Mouse (Mus musculus) embryonic facial prominence, embryonic 14.5 days (tissue): ENCODE results near the gene Gm3285. TPM values are rescaled to one million over a fixed set of nuclear protein-coding genes. Genes with fewer than 3 reads are reported as not detected.
A peak's percentile ranks its signal among the peaks of the same experiment; 100 is the strongest.

Experiments used
- ATAC-seq: fragments of 200-750 bp; cut with Nextera tagmentation; 2 replicates; pipeline ENCODE4 v1.8.0; 2017; ENCODE audit warnings: low read depth, moderate number of reproducible peaks, moderate TSS enrichment
- DNase-seq: peaks from one replicate; pipeline ENCODE4 v3.0.0-alpha.2; 2015; ENCODE audit warnings: low spot score
- H3K27ac ChIP-seq: fragments of 300-500 bp; sonication (generic); replicated peaks from 2 replicates; pipeline ENCODE4 v1.5.1; 2014; ENCODE audit warnings: low read depth, mild to moderate bottlenecking, low read length, moderate library complexity
- H3K27me3 ChIP-seq: fragments of 300-500 bp; sonication (generic); replicated peaks from 2 replicates; pipeline ENCODE4 v1.6.1; 2014; ENCODE audit warnings: low read length; ENCODE audit not compliant: control insufficient read depth, insufficient read depth
- H3K36me3 ChIP-seq: fragments of 300-500 bp; sonication (generic); 2 replicates; pipeline ENCODE4 v1.6.1; 2014; ENCODE audit warnings: low read length, mixed read lengths; ENCODE audit not compliant: control insufficient read depth, insufficient read depth
- H3K4me1 ChIP-seq: fragments of 300-500 bp; sonication (generic); 2 replicates; pipeline ENCODE4 v1.6.1; 2014; ENCODE audit warnings: antibody characterized with exemption, low read length; ENCODE audit not compliant: control insufficient read depth, insufficient read depth
- H3K4me2 ChIP-seq: fragments of 300-500 bp; sonication (generic); 2 replicates; pipeline ENCODE4 v1.6.1; 2014; ENCODE audit warnings: low read depth, mild to moderate bottlenecking, low read length, moderate library complexity, mixed read lengths
- H3K4me3 ChIP-seq: fragments of 300-500 bp; sonication (generic); 2 replicates; pipeline ENCODE4 v1.5.1; 2014; ENCODE audit warnings: low read depth, mild to moderate bottlenecking, low read length
- H3K9ac ChIP-seq: fragments of 300-500 bp; sonication (generic); 2 replicates; pipeline ENCODE4 v1.6.1; 2014; ENCODE audit warnings: low read depth, mild to moderate bottlenecking, low read length, moderate library complexity, mixed read lengths
- H3K9me3 ChIP-seq: fragments of 300-500 bp; sonication (generic); 2 replicates; pipeline ENCODE4 v1.6.1; 2016; ENCODE audit warnings: low read length; ENCODE audit not compliant: control insufficient read depth
- WGBS: fragments of 180-500 bp; shearing (Covaris S2); extraction: QIAGEN DNeasy Blood & Tissue Kit; methylation state at CpG from one replicate; pipeline ENCODE4 v1.1.7; 2014; 5-methylcytosine and 5-hydroxymethylcytosine counted together
- polyA plus RNA-seq: library from polyadenylated mRNA; unstranded; fragments of >200 nt; fragmentation: Nextera tagmentation; extraction: Ambion mirVana; gene quantifications from 2 replicates; pipeline ENCODE4 v1.2.1, GENCODE M21; 2014

The Gm3285 gene
- polyA plus RNA-seq, 1 experiment from 2014 or later = 0.28 TPM

DNA sequence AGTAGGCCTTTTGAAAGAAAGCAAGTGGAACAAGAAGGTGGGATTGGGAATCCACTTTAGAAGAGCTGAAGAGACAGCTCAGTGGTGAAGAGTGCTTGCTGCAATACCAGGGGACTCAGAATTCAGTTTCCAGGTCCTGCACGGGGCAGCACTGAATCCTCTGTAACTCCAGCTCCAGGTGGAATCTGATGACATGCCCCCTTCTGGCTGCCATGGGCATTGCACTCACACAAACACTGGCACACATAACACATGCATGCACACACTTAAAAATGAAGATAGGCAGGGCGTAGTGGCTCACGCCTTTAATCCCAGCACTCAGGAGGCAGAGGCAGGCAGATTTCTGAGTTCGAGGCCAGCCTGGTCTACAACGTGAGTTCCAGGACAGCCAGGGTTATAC lies 20.8 kb downstream of the Gm3285 start:
- Histone ChIP-seq H3K9me3 (no peaks in the 10 kb centered on the region), H3K9ac (no peak overlapping the region), H3K4me2 (no peak overlapping the region), H3K27ac (no peak overlapping the region), H3K4me3 (no peak overlapping the region), H3K36me3 (no peaks in the 10 kb centered on the region), H3K27me3 (no peaks in the 10 kb centered on the region), H3K4me1 (no peaks in the 10 kb centered on the region)
- ATAC-seq = no peak
- WGBS = 87% methylated on average over 5 of the region's 5 CpGs
- no peak for DNase-seq

- Histone ChIP-seq H3K27me3 (no peaks in the 10 kb centered on the region), H3K27ac (no peak overlapping the region), H3K4me1 (no peaks in the 10 kb centered on the region), H3K9ac (no peak overlapping the region; the same call in 1 of the 2 replicates), H3K4me2 (no peak overlapping the region), H3K4me3 (no peak overlapping the region), H3K36me3 (no peaks in the 10 kb centered on the region), H3K9me3 (no peaks in the 10 kb centered on the region)
- no peak for DNase-seq
- ATAC-seq = no peak
- WGBS = 57% methylated on average over 12 of the region's 12 CpGs
Measured at GRCm38 (mm10) chr10:77886007-77886747, 24.4 kb downstream of the Gm3285 start.

GRCm38 (mm10) chr10:77890987-77891565 lies 29.3 kb downstream of the Gm3285 start:
- no peaks in the 10 kb centered on the region for H3K27me3 ChIP-seq
- DNase-seq (no peak), ATAC-seq (no peak)
- H3K9ac ChIP-seq = no peak overlapping the region
- WGBS = 84% methylated on average over 8 of the region's 8 CpGs
- no peak overlapping the region for H3K4me3 ChIP-seq
- H3K9me3 ChIP-seq = no peaks in the 10 kb centered on the region
- no peaks in the 10 kb centered on the region for H3K4me1 ChIP-seq
- no peak overlapping the region for H3K27ac ChIP-seq
- H3K4me2 ChIP-seq = no peak overlapping the region
- no peaks in the 10 kb centered on the region for H3K36me3 ChIP-seq

- Histone ChIP-seq H3K4me1 (no peaks in the 10 kb centered on the region), H3K36me3 (no peaks in the 10 kb centered on the region), H3K27me3 (no peaks in the 10 kb centered on the region), H3K9me3 (no peaks in the 10 kb centered on the region), H3K4me2 (no peak overlapping the region), H3K4me3 (no peak overlapping the region), H3K9ac (no peak overlapping the region), H3K27ac (no peak overlapping the region)
- DNase-seq = no peak
- no peak for ATAC-seq
- WGBS = 56% methylated on average over 5 of the region's 5 CpGs
Measured at GRCm38 (mm10) chr10:77895562-77895961, 33.8 kb downstream of the Gm3285 start.

DNA sequence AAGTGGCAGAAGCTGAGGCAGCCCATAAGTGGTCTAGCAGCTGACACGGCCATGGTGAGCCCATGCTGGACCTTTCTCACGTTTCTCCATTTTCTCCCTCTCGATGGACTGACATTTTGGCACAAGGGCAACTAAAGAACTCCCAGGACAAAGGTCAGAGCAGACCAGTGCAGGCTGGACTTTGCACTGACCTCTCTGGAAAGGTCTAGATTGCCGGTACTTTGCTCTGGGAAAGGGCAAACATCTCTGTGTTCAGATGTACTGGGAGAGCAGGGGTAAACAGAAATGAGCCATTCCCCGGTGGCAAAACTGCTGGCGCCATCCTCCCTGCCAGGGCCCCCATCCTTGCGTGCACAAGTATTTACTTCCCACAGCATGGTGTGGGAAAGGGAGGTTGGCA lies 38.4 kb downstream of the Gm3285 start:
- no peak for ATAC-seq
- H3K36me3 ChIP-seq = no peaks in the 10 kb centered on the region
- H3K9ac ChIP-seq = no peak overlapping the region
- H3K4me2 ChIP-seq = no peak overlapping the region
- no peak for DNase-seq
- no peaks in the 10 kb centered on the region for H3K9me3 ChIP-seq
- peaks cover 7% of the 10 kb centered on the region; the same call in 1 of the 2 replicates for H3K4me1 ChIP-seq
- 76% methylated on average over 7 of the region's 7 CpGs for WGBS
- H3K27ac ChIP-seq = no peak overlapping the region
- H3K27me3 ChIP-seq = no peaks in the 10 kb centered on the region
- no peak overlapping the region for H3K4me3 ChIP-seq

DNA sequence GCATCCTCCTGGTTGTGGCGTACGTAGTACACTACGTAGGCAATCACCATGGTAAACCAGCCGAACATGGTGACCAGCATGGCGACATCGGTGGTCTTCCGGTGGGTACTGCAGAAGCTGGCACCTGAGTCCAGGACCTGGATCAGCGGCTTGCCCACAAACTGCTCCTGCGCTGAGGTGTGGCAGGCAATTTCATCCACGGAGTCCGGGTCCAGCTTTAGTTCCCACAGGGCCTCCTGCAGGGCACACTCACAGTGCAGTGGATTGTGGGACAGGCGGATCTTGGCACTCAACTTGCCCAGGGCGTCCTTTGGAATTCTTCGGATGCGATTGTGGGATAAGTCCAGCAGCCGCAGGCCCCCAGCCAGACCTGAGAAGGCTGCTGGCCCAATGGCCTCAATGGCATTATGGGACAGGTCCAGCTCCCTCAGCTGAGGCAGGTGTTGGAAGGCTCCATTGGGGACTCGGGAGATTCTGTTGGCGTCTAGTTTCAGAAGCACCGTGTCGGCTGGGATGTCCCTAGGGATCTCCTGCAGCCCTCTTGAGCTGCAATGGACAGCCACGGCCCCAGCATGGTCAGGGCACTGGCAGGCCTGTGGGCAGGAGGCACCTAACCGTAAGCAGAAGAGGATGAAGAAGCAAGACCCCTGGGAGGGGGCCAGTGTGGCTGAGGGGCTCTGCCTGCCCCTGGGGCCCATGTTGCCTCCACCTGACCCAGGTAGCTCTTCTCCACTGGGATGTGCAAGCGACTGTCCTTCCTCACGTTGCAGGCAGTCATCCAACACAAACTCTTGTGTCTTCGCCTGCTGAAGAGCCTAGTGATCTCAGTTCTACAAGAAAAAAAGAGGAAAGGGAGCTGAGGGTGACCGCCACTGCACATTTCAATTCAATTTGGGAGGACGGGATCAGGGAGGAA lies 39.4 kb downstream of the Gm3285 start:
- H3K4me1 ChIP-seq = peaks cover 7% of the 10 kb centered on the region; the same call in 1 of the 2 replicates
- no peak for ATAC-seq
- DNase-seq = no peak
- peak overlapping the region; percentile 62 for H3K4me3 ChIP-seq
- WGBS = 83% methylated on average over 27 of the region's 27 CpGs
- peak overlapping the region; percentile 71; the same call in 1 of the 2 replicates for H3K9ac ChIP-seq
- no peaks in the 10 kb centered on the region for H3K36me3 ChIP-seq
- peak overlapping the region; percentile 85 for H3K4me2 ChIP-seq
- H3K9me3 ChIP-seq = no peaks in the 10 kb centered on the region
- H3K27me3 ChIP-seq = no peaks in the 10 kb centered on the region
- H3K27ac ChIP-seq = no peak overlapping the region

DNA sequence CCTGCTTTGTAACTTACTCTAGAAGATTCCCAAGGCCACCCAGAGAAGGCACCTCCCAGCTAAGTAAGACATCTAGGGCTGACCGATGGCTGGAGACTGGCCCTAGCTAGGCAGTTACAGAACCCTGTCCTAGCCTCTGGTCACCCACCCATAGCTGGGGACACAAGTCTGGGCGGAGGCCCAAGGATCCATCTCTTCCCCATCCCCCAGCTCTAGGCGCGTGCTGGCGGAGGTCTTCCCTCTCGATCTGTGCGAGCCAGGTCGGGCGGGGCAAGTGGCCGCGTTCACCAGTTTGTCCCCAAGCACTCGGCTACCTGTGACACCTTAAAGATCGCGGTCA lies 40.1 kb downstream of the Gm3285 start:
- DNase-seq = no peak
- ATAC-seq = peak; percentile 23
- WGBS = 3% methylated on average over 13 of the region's 14 CpGs
- Histone ChIP-seq H3K36me3 (no peaks in the 10 kb centered on the region), H3K4me2 (peak overlapping the region; percentile 85), H3K4me1 (peaks cover 7% of the 10 kb centered on the region; the same call in 1 of the 2 replicates), H3K9me3 (no peaks in the 10 kb centered on the region), H3K9ac (peak overlapping the region; percentile 71), H3K27me3 (no peaks in the 10 kb centered on the region), H3K27ac (no peak overlapping the region), H3K4me3 (peak overlapping the region; percentile 62)

DNA sequence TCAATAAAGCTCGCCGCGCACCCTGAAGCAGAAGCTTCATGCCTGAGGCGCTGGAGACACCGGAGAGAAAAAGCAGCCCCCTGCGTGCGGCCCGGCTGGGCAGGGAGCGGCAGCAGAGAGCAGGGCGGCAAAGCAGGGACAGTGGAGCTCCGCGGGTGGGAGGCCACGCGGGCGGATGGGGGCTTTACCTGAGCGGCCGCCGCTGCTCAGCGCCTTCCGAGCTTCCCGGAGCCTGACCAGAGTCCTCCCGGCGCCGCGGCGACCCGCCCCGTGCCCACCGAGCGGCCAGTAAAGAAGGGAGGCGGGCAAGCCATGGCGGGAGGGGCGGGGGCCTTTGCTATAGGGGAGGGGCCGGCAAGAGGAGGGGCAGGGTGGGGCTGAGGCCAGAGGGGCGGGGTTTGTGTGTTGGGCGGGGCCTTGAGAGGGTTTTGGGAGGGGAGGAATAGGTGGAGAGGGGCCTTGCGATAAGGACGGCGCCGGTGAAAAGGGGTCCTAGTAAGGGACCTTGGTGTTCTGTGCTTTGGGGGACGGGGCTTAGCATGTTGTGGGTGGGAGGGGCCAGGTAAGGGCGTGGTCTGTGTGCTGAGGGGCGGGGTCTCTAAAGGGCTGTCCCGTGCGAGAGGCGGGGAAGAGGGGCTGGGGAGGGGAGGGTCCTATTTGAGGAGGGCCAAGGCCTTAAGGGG lies 40.6 kb downstream of the Gm3285 start, which contains the start of gene Lrrc3:
TSS of gene Lrrc3 (minus strand) at position 326 of the 683 bp plus-strand sequence.
- ATAC-seq (peak; percentile 76), DNase-seq (peak; percentile 65)
- WGBS = 2% methylated on average over 20 of the region's 46 CpGs

More for the DNA sequence above, 40.6 kb downstream of the Gm3285 start, which contains the start of gene Lrrc3:
- Histone ChIP-seq H3K36me3 (no peaks in the 10 kb centered on the region), H3K27me3 (no peaks in the 10 kb centered on the region), H3K4me2 (peak within 1 kb of the TSS; percentile 85), H3K27ac (no peak within 1 kb of the TSS), H3K9me3 (no peaks in the 10 kb centered on the region), H3K4me1 (peaks cover 7% of the 10 kb centered on the region; the same call in 1 of the 2 replicates), H3K9ac (peak within 1 kb of the TSS; percentile 71), H3K4me3 (peak within 1 kb of the TSS; percentile 62)
